Mouse (Mus musculus) thymus, postnatal 4 days (tissue): Measurements from ENCODE around the gene Krtcap3.

Experiments
- DNase-seq: peaks from one replicate; pipeline ENCODE4 v3.0.0; 2021

Gene Krtcap3

GRCm38 (mm10) chr5:31253806-31254205 is 2.3 kb downstream of the Krtcap3 start:
- DNase-seq: no peak

DNA sequence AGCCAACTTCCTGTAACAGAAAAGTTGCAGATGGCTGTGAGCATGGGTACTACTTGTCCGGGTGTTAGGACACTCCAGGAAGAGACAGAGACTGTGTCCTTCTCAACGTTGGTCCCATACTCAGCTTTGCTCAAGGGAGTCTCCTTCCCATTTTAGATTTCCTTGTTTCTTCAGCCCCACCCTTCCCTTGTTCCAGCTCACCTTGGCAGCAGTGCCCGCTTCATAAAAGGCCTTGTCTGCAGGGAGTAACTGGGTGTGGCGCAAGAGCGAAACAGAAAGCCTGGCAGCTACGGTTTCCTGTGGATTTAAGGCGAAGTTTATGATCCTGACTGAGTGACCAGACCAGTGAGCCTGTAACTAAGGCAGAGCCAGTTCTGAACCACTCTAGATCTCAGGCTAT is 3.0 kb downstream of the Krtcap3 start:
- no peak for DNase-seq

DNA sequence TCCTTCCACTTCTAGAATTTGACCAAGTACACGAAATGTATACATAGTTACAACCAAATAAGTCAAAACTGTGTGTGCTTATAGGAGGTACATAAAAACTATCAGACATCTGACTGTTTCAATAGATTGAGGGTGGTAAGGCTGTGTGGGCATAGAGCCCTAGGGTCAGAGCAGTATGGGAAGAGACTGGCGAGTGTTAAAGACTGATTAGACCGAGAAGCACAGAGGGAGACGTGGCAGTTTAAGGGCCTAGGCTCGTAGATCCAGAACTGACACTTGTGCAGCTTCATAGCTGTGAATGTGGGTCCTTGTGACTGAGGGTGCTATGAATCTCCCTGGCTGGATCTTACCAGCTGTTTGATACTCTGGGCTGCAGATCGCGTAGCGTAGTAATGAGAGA is 3.4 kb downstream of the Krtcap3 start:
- no peak for DNase-seq

DNA sequence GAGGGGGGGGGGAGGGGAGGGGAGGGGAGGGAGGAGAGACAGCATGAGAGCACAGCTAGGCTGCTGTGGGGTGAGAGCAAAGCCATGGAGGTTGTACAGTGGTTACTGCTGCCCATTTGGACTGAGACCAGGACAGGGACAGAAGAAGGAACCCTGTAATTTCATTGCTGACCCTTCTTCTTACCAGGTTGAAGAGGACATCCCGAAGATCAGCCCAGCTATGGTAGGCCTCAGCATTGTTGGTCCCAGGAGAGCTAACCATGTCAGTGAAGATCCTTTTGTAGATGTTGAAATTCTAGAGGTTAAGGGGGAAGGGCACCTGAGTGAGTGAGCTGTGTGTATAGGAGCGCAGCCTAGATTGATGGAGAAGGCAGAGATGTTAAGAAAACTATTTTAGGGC is 3.9 kb downstream of the Krtcap3 start:
- no peak for DNase-seq

DNA sequence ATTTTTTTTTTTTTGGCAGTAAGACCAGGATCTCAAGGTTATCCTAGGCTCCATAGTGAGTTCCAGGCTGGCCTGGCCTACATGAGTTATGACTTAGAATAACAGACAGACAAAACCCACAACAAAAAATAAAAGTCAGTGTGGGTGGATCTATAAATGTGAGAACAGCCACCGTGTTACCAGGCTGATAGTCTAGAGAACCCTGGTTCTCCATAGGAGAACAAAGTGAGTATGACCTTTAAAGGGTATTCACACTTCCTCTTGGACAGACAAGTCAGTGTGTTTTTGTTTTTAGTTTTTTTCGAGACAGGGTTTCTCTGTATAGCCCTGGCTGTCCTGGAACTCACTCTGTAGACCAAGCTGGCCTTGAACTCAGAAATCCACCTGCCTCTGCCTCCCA is 4.5 kb downstream of the Krtcap3 start:
- DNase-seq: no peak

GRCm38 (mm10) chr5:31257616-31258015 is 6.1 kb downstream of the Krtcap3 start:
- DNase-seq: no peak

DNA sequence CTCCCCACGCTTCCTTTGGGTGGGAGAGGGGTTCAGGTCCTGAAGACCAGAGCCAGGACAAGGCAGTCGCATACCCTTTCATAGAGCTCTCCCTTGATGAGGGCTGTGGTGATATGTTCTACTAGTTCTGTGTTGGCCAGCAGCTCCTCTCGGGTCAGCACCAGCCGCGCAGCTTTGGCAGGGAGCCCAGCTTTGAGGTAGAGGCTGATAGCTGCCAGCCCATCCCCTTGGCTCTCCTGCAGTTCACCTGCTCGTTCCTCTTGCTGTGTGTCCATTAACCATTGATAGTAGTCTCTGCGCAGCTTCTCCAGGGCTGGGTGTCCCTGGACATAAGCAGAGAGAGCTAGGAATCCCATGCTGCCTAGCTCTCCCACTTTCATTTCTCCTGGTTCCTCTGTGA is 14.6 kb downstream of the Krtcap3 start:
- DNase-seq: no peak

DNA sequence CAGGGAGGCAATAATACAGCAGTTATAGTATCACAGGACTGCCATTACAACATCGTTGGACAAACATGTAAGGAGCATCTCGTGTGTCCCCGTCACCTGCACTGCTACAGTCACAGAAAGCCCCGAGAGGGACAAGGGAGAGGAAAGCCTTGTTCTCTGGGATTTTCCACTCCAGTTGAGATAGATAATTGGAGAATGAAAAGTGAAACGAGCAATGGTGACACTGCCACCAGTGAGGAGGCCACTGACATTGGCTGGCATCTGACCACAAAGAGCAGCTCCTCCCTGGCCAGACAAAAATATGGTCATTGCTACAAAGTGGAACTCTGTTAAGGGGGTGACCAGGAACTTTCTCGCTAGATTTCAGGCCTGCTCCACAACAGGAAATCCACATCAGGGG is 16.2 kb downstream of the Krtcap3 start:
- no peak for DNase-seq

DNA sequence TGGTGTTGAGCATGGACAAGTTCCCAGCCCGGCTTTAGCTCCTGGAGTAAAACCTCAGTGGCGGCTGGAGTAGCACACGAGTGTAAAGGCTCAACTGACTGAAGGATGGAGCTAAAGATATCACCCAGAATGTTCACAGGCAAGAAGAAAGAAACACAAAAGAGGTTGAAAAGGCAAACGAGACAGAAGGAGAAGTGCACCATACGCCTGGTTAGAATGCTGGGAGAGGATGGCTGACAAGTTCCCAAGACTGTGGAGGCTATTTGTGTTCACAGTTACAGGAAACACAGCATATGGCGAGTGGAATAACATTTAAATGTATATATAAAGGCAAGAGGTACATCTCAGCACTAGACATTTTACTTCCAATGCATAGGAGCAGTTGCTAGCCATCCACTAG is 21.5 kb downstream of the Krtcap3 start:
- DNase-seq: no peak

DNA sequence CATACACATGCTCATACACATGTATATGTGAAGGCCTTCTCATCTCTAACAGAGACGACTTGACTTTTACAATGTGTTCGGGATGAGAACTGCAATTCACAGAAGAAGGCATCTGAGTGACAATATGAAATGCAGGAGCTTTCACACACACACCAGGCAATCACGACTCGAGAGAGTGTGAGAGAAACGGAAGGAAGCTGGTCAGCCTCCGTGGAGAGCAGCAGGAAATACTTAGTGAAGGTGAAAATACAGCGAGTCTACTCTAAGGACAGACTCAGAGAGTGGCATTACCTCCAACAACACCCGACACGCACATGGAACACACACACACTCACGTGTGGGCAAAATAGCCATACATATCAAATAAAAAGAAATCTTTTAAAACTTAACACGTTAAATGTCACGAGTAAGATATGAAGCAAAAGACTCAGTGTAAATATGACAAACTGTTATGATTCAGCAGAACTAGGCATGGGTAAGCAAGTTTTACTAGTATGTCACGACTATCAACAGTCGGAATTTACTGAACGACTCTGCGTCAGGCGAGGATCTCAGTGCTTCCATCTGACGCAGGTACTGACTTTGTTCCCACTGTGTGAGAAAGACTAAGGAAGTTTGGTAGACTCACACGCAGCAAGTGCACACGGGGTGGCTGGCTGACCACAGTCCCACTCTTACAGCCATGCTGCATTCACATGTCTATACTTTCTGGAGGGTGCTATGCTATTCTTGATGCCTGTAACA is 27.9 kb downstream of the Krtcap3 start:
- no peak for DNase-seq

DNA sequence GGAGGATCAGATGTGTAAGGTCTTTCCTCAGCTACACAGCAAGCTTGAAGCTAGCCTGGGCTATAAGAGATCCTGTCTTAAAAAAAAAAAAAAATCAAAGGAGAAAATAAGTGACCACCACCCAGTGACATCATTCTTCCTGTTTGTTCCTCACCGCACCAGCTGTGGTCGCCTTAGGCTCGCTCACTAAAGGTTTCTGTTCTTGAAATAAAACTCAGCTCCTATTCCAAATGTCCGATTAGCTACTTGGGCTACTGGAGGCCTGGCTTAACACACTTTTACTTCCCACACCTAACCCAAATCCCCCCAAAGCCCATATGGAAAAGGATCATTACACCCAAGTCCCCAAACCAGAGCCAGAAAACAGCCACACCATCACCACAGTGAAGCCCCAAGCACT is 36.7 kb downstream of the Krtcap3 start:
- no peak for DNase-seq

DNA sequence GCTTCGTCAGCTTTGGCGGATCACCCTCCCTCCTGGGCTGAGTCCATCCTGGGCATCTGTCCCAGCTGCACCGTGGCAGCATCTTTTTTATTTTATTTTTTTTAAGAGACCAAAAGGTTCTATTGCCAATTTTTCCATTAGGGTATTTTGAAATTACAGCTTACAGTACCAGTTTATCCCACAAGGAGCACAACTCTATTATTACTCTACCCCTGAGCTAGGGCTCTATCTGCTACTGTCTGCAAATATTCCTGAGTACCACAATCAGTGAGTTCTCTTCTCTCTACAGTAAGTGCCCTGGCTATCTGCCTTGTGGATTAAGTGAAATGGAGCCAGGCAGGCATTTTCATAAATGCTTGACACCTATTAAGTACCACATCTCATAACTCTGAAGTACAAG is 37.2 kb downstream of the Krtcap3 start:
- no peak for DNase-seq

- DNase-seq: no peak
Measured at GRCm38 (mm10) chr5:31289626-31290230, 38.2 kb downstream of the Krtcap3 start.

GRCm38 (mm10) chr5:31290521-31291360 is 39.2 kb downstream of the Krtcap3 start, which contains the start of gene Ift172:
Ift172 (minus strand) TSS chr5:31291116.
- DNase-seq: peak; percentile 96

- DNase-seq: no peak
Measured at GRCm38 (mm10) chr5:31291361-31291688, 39.8 kb downstream of the Krtcap3 start.

GRCm38 (mm10) chr5:31294964-31295605 is 43.6 kb downstream of the Krtcap3 start:
- DNase-seq: no peak

DNA sequence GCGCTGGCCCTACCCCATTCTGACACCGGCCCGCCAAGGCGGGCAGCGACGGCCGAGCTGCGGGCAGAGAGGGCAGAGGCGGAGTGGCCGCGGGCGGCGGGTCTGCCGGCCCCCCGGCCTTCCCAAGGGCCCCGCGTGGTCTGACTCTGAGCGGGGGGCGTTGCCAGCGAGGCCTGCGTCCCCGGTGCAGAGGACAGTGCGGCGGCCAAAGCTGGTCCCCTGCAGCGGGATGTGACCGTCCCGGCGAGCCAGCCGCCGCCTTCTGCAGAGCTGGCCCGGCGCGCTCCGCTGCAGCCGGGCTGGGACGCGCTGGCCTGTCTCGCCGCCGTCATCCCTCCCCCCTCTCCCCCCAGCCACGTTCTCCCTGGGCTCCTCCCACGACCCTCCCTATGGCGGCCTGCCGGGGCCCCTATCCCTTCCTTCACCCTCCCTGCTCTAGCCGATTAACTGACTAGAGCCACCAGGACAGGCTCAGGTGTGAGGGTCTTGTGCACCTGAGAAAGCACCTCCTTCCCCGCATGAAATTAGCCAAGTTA is 44.2 kb downstream of the Krtcap3 start, which contains the start of gene Fndc4:
TSS of gene Fndc4 (minus strand) at position 475 of the 536 bp plus-strand sequence.
- DNase-seq: peak; percentile 18

- no peak for DNase-seq
Measured at GRCm38 (mm10) chr5:31297047-31297757, 45.7 kb downstream of the Krtcap3 start, which contains the start of gene Gckr. Gckr (plus strand) TSS chr5:31297443.

GRCm38 (mm10) chr5:31297981-31298380 is 46.5 kb downstream of the Krtcap3 start:
- DNase-seq: no peak

GRCm38 (mm10) chr5:31298486-31298885 is 47.0 kb downstream of the Krtcap3 start:
- no peak for DNase-seq

GRCm38 (mm10) chr5:31301866-31302265 is 50.4 kb downstream of the Krtcap3 start:
- DNase-seq: no peak
